Mouse (Mus musculus): ENCODE results near the gene Kel.

Gene Kel

DNA sequence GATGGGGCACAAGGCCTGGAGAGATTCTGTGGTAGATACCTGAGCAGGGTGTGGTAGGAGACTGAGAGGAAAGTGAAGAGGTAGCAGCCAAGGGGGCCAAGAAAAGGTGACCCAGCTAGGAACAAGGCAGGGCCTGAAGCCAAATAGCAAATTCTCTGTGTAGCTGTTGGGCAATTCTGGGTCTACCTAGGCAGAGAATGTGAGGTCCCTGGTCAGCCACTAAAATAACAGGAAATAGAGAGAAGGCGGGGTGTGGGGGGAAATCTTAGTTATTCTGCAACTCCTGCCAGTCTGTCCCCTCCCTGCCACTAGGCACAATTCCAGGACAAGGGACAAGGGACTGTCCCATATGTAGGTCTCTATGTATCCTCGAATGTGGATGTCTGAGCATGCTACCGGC is 60.9 kb downstream of the Kel start:
- no peak for DNase-seq

DNA sequence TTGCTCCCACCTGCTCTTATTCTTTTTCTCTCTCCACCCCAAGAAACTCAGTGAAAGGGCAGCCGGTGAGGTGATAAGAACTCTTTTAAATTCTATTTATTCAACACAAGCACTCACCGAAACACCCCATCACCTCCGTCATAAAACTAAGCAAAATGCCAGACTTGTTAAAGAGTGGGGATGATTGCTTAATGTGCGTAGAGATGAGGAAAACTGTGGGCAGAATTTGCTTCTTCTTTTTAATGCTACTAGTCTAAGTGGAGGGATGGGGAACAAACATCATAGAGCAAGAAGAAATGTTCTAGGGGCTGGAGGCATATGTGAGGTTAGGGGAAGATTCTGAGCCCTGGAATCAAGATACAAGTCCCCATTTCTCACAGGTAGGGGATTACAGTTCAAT is 61.4 kb downstream of the Kel start:
- no peak for DNase-seq

DNA sequence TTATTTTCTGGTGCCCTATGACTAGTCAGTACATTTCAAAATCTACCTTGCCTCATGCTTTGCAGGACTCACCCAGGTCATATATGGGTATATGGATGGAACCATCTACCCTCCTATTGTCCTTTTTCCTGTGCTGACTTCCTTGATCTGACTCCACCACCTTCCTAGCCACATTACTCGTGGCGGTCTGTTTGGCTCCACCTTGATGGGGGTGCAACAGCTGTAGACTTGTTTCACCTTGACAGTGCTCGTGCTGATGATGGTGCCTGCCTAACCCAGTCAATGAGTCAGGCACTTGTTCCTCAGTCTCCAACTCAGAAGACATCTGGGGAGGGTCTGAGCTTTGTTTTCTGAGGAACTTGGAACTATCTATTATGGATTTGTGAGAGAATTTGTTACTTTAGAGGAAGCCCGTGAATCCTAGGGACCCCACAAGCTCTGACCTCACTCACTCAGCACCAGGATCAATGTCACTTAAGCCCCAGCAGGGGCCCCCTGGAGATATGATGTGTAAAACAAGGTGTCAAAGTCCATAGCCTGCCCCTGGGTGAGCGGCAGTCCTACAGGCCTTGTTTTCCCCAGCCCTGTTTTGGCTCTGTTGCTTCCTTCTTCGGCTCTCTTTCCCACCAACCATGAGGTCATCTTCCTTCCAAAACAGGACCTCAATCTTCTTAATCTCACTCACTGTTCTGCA is 62.8 kb downstream of the Kel start:
- DNase-seq, result no peak

DNA sequence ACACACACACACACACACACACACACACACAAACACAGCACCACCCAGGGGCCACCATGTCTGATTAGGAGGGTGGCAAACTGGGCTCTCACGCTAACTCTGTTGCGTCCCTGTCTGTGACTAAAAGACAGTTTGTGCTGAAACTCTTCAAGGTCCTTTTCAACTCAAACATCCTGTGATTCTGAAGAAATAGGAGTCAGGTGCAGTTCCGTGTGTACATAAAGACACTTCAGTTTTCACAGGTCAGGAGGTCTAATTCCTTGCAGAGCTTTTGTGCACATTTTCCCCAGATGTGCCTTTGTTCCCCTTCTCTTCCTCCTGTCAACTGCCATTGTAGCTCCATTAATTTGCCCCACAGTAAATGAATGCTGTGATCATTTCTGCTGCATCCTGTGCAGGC is 63.7 kb downstream of the Kel start:
- no peak for DNase-seq

DNA sequence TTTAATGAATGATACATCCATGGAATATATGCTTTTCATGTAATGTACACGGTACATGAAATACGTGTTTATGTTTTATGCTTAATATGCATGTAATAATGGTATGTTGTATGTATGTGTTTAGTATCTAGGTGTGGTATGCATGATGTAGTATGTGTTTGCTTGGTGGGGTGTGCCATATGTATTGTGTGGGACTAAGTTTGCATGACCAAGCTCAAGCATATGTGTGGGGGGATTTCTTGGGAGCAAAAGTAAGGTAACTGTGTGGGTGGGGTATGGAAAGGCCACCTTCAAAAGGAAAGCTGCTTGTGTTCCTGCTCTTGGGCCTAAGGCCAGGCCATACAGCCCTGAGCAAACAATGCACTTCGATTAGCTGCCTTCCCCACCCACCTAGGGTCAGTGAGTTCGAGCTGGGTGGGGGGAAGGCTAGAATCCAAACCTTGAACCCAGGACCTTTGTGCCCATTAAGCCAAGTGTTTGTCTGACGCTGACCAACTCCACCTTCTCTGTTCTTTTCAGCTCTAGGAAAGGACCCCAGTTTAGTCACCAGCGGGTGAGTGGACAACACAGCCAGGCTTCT is 66.1 kb downstream of the Kel start:
- DNase-seq, result no peak

- DNase-seq, result no peak
These were observed 66.7 kb downstream of the Kel start for GRCm38 (mm10) chr6:41637393-41637792.

All from layer of hippocampus, adult 9-11 months (tissue).